Mouse (Mus musculus): Measurements from ENCODE around the gene Zfp526.
"Not testable (repeated sequence)": the region's sequence is repeated elsewhere in the genome, so short reads cannot be mapped to it uniquely, and the experiment has no call there.

Zfp526 gene

GRCm38 (mm10) chr7:25243361-25243760, 22.1 kb downstream of the Zfp526 start:
- no peak for DNase-seq

- DNase-seq = no peak
Measured at GRCm38 (mm10) chr7:25244562-25245369, 23.5 kb downstream of the Zfp526 start.

GRCm38 (mm10) chr7:25246079-25246758, 25.0 kb downstream of the Zfp526 start:
- DNase-seq = no peak

- DNase-seq = no peak
Measured at GRCm38 (mm10) chr7:25246759-25247137, 25.5 kb downstream of the Zfp526 start.

- no peak for DNase-seq
Measured at GRCm38 (mm10) chr7:25247498-25247897, 26.3 kb downstream of the Zfp526 start.

- DNase-seq = peak; percentile 91
Measured at GRCm38 (mm10) chr7:25248018-25248647, 26.9 kb downstream of the Zfp526 start.

GRCm38 (mm10) chr7:25248846-25249313, 27.7 kb downstream of the Zfp526 start:
- DNase-seq = no peak

- DNase-seq = peak; percentile 70
Measured at GRCm38 (mm10) chr7:25249314-25250140, 28.3 kb downstream of the Zfp526 start.

- peak; percentile 96 for DNase-seq
Measured at GRCm38 (mm10) chr7:25250141-25250972, 29.1 kb downstream of the Zfp526 start, which contains the start of gene Erf. TSS of gene Erf (minus strand) at chr7:25250761.

GRCm38 (mm10) chr7:25251071-25251791, 30.0 kb downstream of the Zfp526 start:
- DNase-seq = no peak

- no peak for DNase-seq
Measured at GRCm38 (mm10) chr7:25251822-25252221, 30.6 kb downstream of the Zfp526 start.

- DNase-seq = no peak
Measured at GRCm38 (mm10) chr7:25261896-25262295, 40.7 kb downstream of the Zfp526 start.

GRCm38 (mm10) chr7:25263968-25264870, 43.0 kb downstream of the Zfp526 start:
- DNase-seq = no peak

GRCm38 (mm10) chr7:25265743-25266142, 44.5 kb downstream of the Zfp526 start:
- not testable (repeated sequence) for DNase-seq

- DNase-seq = no peak
Measured at GRCm38 (mm10) chr7:25266180-25266962, 45.1 kb downstream of the Zfp526 start.

- peak; percentile 99 for DNase-seq
Measured at GRCm38 (mm10) chr7:25267301-25267750, 46.1 kb downstream of the Zfp526 start, which contains the start of gene Cic. TSS of gene Cic (plus strand) at chr7:25267704.

GRCm38 (mm10) chr7:25267751-25268463, 46.7 kb downstream of the Zfp526 start:
- DNase-seq = peak; percentile 100

- no peak for DNase-seq
Measured at GRCm38 (mm10) chr7:25268588-25268987, 47.4 kb downstream of the Zfp526 start.

All from right cerebral cortex, adult 18-20 months (tissue).